Mouse (Mus musculus): Measurements from ENCODE around the gene Blmh. TPM values are rescaled to one million over a fixed set of nuclear protein-coding genes. Genes with fewer than 3 reads are reported as not detected.

Blmh gene
- total RNA-seq (2015; ENCODE audit: low replicate concordance) (11.2 and 16.8 TPM in 2 replicates), total RNA-seq (2017; ENCODE audit: low replicate concordance) (30.4 and 38.4 TPM in 2 replicates)

GRCm38 (mm10) chr11:76924759-76925236 lies at the start of gene Blmh:
TSS of gene Blmh (plus strand) at chr11:76924809.
- ATAC-seq (replicated peaks; ENCODE audit: low FRiP score, poor library complexity, severe bottlenecking): no peak

DNA sequence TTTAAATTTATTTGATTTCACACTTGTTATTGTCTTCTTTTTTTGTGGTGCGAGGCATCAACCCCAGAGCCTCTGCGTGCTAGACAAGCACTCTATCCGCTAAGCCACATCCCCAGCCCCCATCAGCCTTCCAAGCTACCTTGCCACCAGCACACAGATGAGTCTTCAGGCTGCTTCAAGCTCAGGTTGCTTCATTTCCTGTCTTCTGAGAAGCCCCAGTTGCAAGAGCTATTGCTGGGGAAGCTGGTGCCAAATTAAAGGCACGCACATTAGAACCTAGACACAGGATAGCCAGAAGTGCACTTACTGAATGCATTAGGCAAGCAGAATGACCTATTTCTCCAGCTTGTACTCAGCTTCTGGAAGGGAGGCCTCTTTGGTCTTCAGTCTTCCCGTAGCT lies 44.8 kb upstream of the Blmh start:
- ATAC-seq (replicated peaks; ENCODE audit: low FRiP score, poor library complexity, severe bottlenecking): no peak

DNA sequence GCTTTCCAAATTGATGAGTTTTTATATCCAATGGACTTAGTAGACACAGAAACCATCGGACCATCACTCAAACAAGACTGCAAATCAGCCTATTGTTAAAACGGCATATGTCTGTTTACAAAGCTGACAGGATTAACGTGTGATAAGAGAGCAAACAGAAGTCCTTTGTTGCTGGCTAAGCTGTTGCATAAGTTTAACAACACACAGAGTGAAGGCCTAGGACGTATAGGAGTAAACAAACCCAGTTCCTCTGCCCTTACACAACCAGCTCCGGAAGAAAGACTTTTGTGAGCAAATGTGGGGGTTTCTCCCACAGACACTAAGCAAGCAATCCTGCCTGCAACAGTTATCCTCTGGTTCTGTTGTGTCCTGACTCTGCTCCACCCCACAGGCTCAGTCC lies 40.2 kb upstream of the Blmh start:
- no peak for ATAC-seq (replicated peaks; ENCODE audit: low FRiP score, poor library complexity, severe bottlenecking)

- no peak for ATAC-seq (replicated peaks; ENCODE audit: low FRiP score, poor library complexity, severe bottlenecking)
These were observed 35.1 kb upstream of the Blmh start for GRCm38 (mm10) chr11:76889339-76890164.

- no peak for ATAC-seq (replicated peaks; ENCODE audit: low FRiP score, poor library complexity, severe bottlenecking)
These were observed 33.4 kb upstream of the Blmh start for GRCm38 (mm10) chr11:76891171-76891570.

- no peak for ATAC-seq (replicated peaks; ENCODE audit: low FRiP score, poor library complexity, severe bottlenecking)
These were observed 32.8 kb upstream of the Blmh start for GRCm38 (mm10) chr11:76891738-76892349.

GRCm38 (mm10) chr11:76892972-76893371 lies 31.6 kb upstream of the Blmh start:
- ATAC-seq (replicated peaks; ENCODE audit: low FRiP score, poor library complexity, severe bottlenecking): no peak

- ATAC-seq (replicated peaks; ENCODE audit: low FRiP score, poor library complexity, severe bottlenecking): no peak
These were observed 31.0 kb upstream of the Blmh start for GRCm38 (mm10) chr11:76893570-76893969.

GRCm38 (mm10) chr11:76894240-76894639 lies 30.4 kb upstream of the Blmh start:
- ATAC-seq (replicated peaks; ENCODE audit: low FRiP score, poor library complexity, severe bottlenecking): no peak

DNA sequence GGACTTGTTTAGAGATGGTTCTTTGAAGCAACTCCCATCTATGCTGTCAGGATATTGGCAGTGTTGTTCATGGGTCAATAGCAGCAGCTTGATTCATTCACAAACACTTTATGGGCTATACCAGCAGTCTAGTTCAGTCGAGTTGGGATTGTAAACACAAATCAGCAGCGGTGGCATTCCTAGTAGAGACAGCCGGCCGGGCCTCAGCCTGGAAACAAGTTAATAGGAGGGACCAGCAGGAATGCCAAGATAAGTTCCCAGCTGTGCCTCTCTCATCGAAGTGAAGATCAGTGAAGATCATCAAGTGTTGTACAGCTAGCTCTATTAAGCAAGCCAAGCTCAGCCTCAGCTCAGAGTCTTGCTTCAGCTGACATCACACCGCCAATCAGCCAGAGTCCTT lies 28.2 kb upstream of the Blmh start:
- no peak for ATAC-seq (replicated peaks; ENCODE audit: low FRiP score, poor library complexity, severe bottlenecking)

DNA sequence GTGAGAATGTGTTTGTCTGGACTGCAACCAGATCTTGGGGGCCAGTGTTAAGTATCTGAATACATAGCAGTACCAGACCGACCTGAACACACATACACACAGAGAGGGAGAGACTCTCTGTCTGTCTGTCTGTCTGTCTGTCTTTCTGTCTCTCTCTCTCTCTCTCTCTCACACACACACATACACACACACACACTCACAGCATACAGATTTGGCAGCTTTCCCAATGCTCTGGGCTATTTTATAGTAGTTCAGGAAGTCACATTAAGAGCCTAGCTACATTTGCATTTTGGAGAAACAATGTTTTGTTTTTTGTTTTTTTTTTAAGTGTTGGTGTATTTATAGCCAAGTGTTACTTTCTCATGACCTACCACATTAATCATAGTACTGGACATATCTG lies 27.5 kb upstream of the Blmh start:
- no peak for ATAC-seq (replicated peaks; ENCODE audit: low FRiP score, poor library complexity, severe bottlenecking)

DNA sequence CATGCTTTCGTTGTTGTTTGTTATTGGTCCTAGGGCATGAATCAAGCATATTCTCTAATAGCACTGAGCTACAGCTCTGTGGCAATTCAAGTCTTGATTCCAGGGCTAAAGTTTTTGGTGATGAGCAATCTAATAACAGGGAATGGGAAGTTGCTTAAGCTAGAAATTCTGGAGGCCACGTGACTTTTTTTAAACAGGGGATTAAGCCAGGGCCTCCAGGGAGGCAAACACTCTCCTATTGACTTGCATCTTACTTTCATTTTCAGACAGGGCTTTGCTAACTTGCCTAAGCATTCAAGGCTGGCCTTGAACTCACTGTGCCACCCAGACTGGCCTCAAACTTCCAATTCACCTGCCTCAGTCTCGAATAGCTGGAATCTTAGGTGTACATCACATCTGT lies 26.7 kb upstream of the Blmh start:
- ATAC-seq (replicated peaks; ENCODE audit: low FRiP score, poor library complexity, severe bottlenecking): no peak

DNA sequence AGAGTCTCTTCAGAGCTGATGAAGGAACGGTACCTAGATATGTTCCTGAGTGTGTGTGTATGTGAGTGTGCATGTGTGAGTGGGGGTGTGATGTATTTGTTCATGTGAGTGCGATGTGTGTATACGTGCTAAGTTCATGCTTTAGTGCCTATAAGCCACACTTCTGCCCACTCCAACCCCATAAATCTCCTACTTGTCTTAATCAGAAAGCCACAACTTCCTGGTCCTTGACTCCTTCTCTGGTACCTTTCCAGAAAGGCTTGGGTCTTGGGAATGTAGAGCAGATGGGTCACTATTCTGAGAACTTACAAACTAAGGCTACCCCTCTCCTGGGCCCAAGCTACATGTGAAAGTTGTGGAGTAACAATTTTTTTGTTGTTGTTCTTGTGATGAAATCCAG lies 25.9 kb upstream of the Blmh start:
- ATAC-seq (replicated peaks; ENCODE audit: low FRiP score, poor library complexity, severe bottlenecking): no peak

GRCm38 (mm10) chr11:76899758-76900738 lies 24.6 kb upstream of the Blmh start:
- no peak for ATAC-seq (replicated peaks; ENCODE audit: low FRiP score, poor library complexity, severe bottlenecking)

GRCm38 (mm10) chr11:76901579-76902361 lies 22.8 kb upstream of the Blmh start, which contains the start of gene Tmigd1:
TSS of gene Tmigd1 (plus strand) at chr11:76902159.
- no peak for ATAC-seq (replicated peaks; ENCODE audit: low FRiP score, poor library complexity, severe bottlenecking)

DNA sequence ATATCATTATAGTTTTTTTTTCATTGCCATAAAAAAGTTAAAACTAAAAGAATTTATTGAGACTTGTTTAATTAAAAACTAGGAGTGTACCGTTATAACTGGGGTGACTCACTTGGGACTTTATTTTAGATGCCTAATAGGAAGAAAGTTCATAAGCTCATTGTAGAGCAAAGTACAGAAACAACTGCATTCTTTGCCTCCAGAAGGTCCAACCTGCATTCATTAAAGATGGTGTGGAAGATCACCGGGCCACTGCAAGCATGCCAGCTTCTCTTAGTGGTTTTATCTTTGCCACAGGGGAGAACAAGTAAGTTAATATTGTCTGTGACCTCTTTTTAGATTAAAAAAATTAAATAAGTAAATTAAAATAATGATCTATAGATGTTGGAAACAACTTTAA lies 20.3 kb upstream of the Blmh start:
- no peak for ATAC-seq (replicated peaks; ENCODE audit: low FRiP score, poor library complexity, severe bottlenecking)

DNA sequence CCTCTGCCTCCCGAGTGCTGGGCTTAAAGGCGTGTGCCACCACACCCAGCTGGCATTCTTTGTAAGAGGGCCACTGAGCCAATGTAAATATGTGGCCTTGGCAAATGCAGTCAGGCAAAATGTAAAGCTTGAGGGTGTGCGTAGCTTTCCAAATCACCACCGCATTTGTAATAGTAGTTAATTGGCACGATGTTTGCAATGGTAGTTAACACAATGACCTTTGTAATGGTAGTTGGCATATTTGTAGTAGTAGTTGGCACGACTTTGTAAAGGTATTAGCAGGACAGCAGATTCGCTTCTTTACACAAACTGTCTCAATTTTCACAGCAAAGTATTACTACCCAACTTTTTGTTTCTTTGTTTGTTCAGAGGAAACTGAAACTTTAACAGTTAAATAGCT lies 16.0 kb upstream of the Blmh start:
- ATAC-seq (replicated peaks; ENCODE audit: low FRiP score, poor library complexity, severe bottlenecking): no peak

DNA sequence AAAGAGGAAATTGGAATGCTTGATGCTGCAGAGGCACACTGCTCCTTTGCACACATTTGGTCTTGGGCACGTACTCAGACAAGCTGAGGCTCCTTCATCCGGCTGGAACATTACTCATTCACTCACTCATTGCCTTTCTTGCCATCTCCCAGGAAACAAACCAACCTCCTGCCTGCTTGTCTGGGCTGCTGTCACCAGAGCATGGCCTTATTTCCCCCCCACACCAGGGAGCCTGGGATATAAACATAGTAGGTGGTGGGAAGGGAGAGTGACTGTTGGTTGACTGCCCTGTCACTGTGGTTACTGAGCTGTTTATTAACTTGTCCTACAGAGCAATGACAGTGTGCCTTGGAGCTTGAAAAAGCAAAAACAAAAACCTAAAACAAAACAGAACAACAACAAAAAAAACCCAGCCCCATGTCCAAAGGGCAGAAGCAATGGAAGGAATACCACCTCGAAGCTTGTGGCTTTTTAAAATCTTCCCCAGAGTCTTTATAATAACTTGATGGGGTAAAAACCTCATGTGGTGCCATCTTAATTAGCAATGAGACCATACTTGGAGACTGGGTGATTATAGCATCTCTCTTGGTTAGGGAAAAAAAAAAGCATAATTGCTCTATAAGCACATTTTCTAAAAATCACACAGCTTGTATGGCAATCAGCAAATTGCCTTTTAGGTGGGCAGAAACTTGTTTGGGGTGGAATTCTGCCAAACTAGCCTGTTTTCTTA lies 13.1 kb upstream of the Blmh start:
- no peak for ATAC-seq (replicated peaks; ENCODE audit: low FRiP score, poor library complexity, severe bottlenecking)

GRCm38 (mm10) chr11:76912055-76912395 lies 12.6 kb upstream of the Blmh start:
- no peak for ATAC-seq (replicated peaks; ENCODE audit: low FRiP score, poor library complexity, severe bottlenecking)
